Mouse (Mus musculus): ENCODE data around the gene Ephb1. TPM values are rescaled to one million over a fixed set of nuclear protein-coding genes. Genes with fewer than 3 reads are reported as not detected.

Gene Ephb1
- polyA plus RNA-seq, 1 experiment = 2.5 TPM

GRCm38 (mm10) chr9:102183663-102184274, 170.7 kb downstream of the Ephb1 start:
- Histone ChIP-seq H3ac (ENCODE audit: control insufficient read depth, insufficient read length) (no peak overlapping the region), H3K36me3 (ENCODE audit: control insufficient read depth, insufficient read depth) (no peaks in the 10 kb centered on the region), H3K79me2 (ENCODE audit: control insufficient read depth, insufficient read depth) (no peaks in the 10 kb centered on the region), H3K4me3 (no peak overlapping the region), H3K27me3 (ENCODE audit: control insufficient read depth, insufficient read depth, insufficient read length) (peaks cover 4% of the 10 kb centered on the region), H3K4me2 (ENCODE audit: low read depth) (no peak overlapping the region)
- TF ChIP-seq REST (IDR thresholded peaks at IDR 0.05; ENCODE audit: insufficient read depth, insufficient read length) = no peak
- TF ChIP-seq CEBPB (IDR thresholded peaks at IDR 0.05; ENCODE audit: insufficient read depth, poor library complexity, severe bottlenecking) = no peak
- no peak for TF ChIP-seq SRF (IDR thresholded peaks at IDR 0.05; ENCODE audit: control insufficient read depth, insufficient read length, low read depth)
- TF ChIP-seq TCF12 (IDR thresholded peaks at IDR 0.05; ENCODE audit: insufficient read depth, poor library complexity, severe bottlenecking) = no peak
- no peak for TF ChIP-seq MYOG (IDR thresholded peaks at IDR 0.05; ENCODE audit: control insufficient read depth in 1 of 3, insufficient read depth in 1 of 3, insufficient read length in 2 of 3, low read depth in 2 of 3)
- no peak for TF ChIP-seq USF1 (IDR thresholded peaks at IDR 0.05; ENCODE audit: low read depth)
- no peak for TF ChIP-seq E2F4 (IDR thresholded peaks at IDR 0.05; ENCODE audit: insufficient read depth)
- no peak for TF ChIP-seq MYOD1 (IDR thresholded peaks at IDR 0.05; ENCODE audit: control insufficient read depth in 1 of 3, insufficient read length in 2 of 3, low read depth in 2 of 3)
- TF ChIP-seq MAX (IDR thresholded peaks at IDR 0.05; ENCODE audit: low read depth) = no peak
- no peak for TF ChIP-seq POLR2AphosphoS2 (IDR thresholded peaks at IDR 0.05; ENCODE audit: insufficient read length, low read depth)
- no peak for TF ChIP-seq TCF3 (IDR thresholded peaks at IDR 0.05; ENCODE audit: insufficient read length, low read depth)
- TF ChIP-seq POLR2A (IDR thresholded peaks at IDR 0.05; ENCODE audit: insufficient read length, low read depth) = no peak

GRCm38 (mm10) chr9:102181810-102182490, 172.5 kb downstream of the Ephb1 start:
- no peak for TF ChIP-seq MYOD1 (IDR thresholded peaks at IDR 0.05; ENCODE audit: control insufficient read depth in 1 of 3, insufficient read length in 2 of 3, low read depth in 2 of 3)
- TF ChIP-seq TCF12 (IDR thresholded peaks at IDR 0.05; ENCODE audit: insufficient read depth, poor library complexity, severe bottlenecking) = no peak
- no peak for TF ChIP-seq REST (IDR thresholded peaks at IDR 0.05; ENCODE audit: insufficient read depth, insufficient read length)
- TF ChIP-seq MYOG (IDR thresholded peaks at IDR 0.05; ENCODE audit: control insufficient read depth in 1 of 3, insufficient read depth in 1 of 3, insufficient read length in 2 of 3, low read depth in 2 of 3) = no peak
- no peak for TF ChIP-seq E2F4 (IDR thresholded peaks at IDR 0.05; ENCODE audit: insufficient read depth)
- no peak for TF ChIP-seq POLR2AphosphoS2 (IDR thresholded peaks at IDR 0.05; ENCODE audit: insufficient read length, low read depth)
- no peak for TF ChIP-seq TCF3 (IDR thresholded peaks at IDR 0.05; ENCODE audit: insufficient read length, low read depth)
- TF ChIP-seq POLR2A (IDR thresholded peaks at IDR 0.05; ENCODE audit: insufficient read length, low read depth) = no peak
- no peak for TF ChIP-seq SRF (IDR thresholded peaks at IDR 0.05; ENCODE audit: control insufficient read depth, insufficient read length, low read depth)
- no peak for TF ChIP-seq CEBPB (IDR thresholded peaks at IDR 0.05; ENCODE audit: insufficient read depth, poor library complexity, severe bottlenecking)
- TF ChIP-seq MAX (IDR thresholded peaks at IDR 0.05; ENCODE audit: low read depth) = no peak
- TF ChIP-seq USF1 (IDR thresholded peaks at IDR 0.05; ENCODE audit: low read depth) = no peak
- Histone ChIP-seq H3K4me3 (no peak overlapping the region), H3K4me2 (ENCODE audit: low read depth) (no peak overlapping the region), H3K36me3 (ENCODE audit: control insufficient read depth, insufficient read depth) (no peaks in the 10 kb centered on the region), H3K79me2 (ENCODE audit: control insufficient read depth, insufficient read depth) (no peaks in the 10 kb centered on the region), H3K27me3 (ENCODE audit: control insufficient read depth, insufficient read depth, insufficient read length) (peaks cover 4% of the 10 kb centered on the region), H3ac (ENCODE audit: control insufficient read depth, insufficient read length) (no peak overlapping the region)

DNA sequence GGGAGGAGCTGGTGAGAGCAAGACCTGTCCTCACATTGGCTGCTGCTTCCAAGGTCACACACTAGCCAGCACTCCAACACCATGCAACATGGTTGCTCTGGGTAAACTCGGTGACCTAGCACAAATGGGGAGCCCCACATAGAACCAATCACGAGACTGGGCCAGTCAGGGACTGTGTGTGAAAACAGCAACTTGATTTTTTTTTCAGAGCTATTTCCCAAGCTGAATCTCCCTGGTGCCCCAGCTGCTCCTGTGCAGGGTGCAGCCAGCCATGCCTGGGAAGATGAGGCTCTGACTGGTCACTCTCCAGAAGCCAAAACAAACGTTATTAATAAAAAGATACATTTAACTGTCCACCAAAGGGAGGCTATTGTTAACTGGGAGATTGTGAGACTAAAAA, 173.2 kb downstream of the Ephb1 start:
- H3K36me3 ChIP-seq (ENCODE audit: control insufficient read depth, insufficient read depth) = no peaks in the 10 kb centered on the region
- TF ChIP-seq USF1 (IDR thresholded peaks at IDR 0.05; ENCODE audit: low read depth) = no peak
- no peak for TF ChIP-seq TCF12 (IDR thresholded peaks at IDR 0.05; ENCODE audit: insufficient read depth, poor library complexity, severe bottlenecking)
- no peak for TF ChIP-seq REST (IDR thresholded peaks at IDR 0.05; ENCODE audit: insufficient read depth, insufficient read length)
- no peak for TF ChIP-seq MYOG (IDR thresholded peaks at IDR 0.05; ENCODE audit: control insufficient read depth in 1 of 3, insufficient read depth in 1 of 3, insufficient read length in 2 of 3, low read depth in 2 of 3)
- TF ChIP-seq POLR2A (IDR thresholded peaks at IDR 0.05; ENCODE audit: insufficient read length, low read depth) = no peak
- no peak overlapping the region for H3ac ChIP-seq (ENCODE audit: control insufficient read depth, insufficient read length)
- H3K4me3 ChIP-seq = no peak overlapping the region
- H3K4me2 ChIP-seq (ENCODE audit: low read depth) = no peak overlapping the region
- no peaks in the 10 kb centered on the region for H3K79me2 ChIP-seq (ENCODE audit: control insufficient read depth, insufficient read depth)
- H3K27me3 ChIP-seq (ENCODE audit: control insufficient read depth, insufficient read depth, insufficient read length) = peaks cover 4% of the 10 kb centered on the region

- no peak for TF ChIP-seq MYOD1 (IDR thresholded peaks at IDR 0.05; ENCODE audit: control insufficient read depth in 1 of 3, insufficient read length in 2 of 3, low read depth in 2 of 3)
- TF ChIP-seq CEBPB (IDR thresholded peaks at IDR 0.05; ENCODE audit: insufficient read depth, poor library complexity, severe bottlenecking) = no peak
- TF ChIP-seq MYOG (IDR thresholded peaks at IDR 0.05; ENCODE audit: control insufficient read depth in 1 of 3, insufficient read depth in 1 of 3, insufficient read length in 2 of 3, low read depth in 2 of 3) = no peak
- TF ChIP-seq POLR2A (IDR thresholded peaks at IDR 0.05; ENCODE audit: insufficient read length, low read depth) = no peak
- TF ChIP-seq TCF3 (IDR thresholded peaks at IDR 0.05; ENCODE audit: insufficient read length, low read depth) = no peak
- no peak for TF ChIP-seq REST (IDR thresholded peaks at IDR 0.05; ENCODE audit: insufficient read depth, insufficient read length)
- no peak for TF ChIP-seq MAX (IDR thresholded peaks at IDR 0.05; ENCODE audit: low read depth)
- no peak for TF ChIP-seq USF1 (IDR thresholded peaks at IDR 0.05; ENCODE audit: low read depth)
- H3ac ChIP-seq (ENCODE audit: control insufficient read depth, insufficient read length) = no peak overlapping the region
- no peaks in the 10 kb centered on the region for H3K36me3 ChIP-seq (ENCODE audit: control insufficient read depth, insufficient read depth)
- H3K4me3 ChIP-seq = no peak overlapping the region
- H3K79me2 ChIP-seq (ENCODE audit: control insufficient read depth, insufficient read depth) = no peaks in the 10 kb centered on the region
- peaks cover 4% of the 10 kb centered on the region for H3K27me3 ChIP-seq (ENCODE audit: control insufficient read depth, insufficient read depth, insufficient read length)
- no peak overlapping the region for H3K4me2 ChIP-seq (ENCODE audit: low read depth)
Measured at GRCm38 (mm10) chr9:102180486-102180885, 174.0 kb downstream of the Ephb1 start.

All from myocyte (in vitro differentiated cells).